Comparison of ENCODE assay signal across 8 mouse cellular contexts in genomic region chr5:49350126-49350909, GRCm38 (mm10).
DNase-seq lines count a peak whose midpoint lies in the region; ATAC-seq lines count a peak whose summit lies in the region.

No protein-coding gene starts in this region.

- no peak overlapping the region for H3K4me2 ChIP-seq in forebrain, embryonic 15.5 days (replicated peaks)
- no peak overlapping the region for H3K4me2 ChIP-seq in liver, embryonic 11.5 days
- H3K4me2 ChIP-seq in neural tube, embryonic 14.5 days (ENCODE audit: low read depth, low read length): no peak overlapping the region

- no peaks in the 10 kb centered on the region for H3K4me1 ChIP-seq in forebrain, embryonic 15.5 days
- H3K4me1 ChIP-seq in liver, embryonic 11.5 days (replicated peaks; ENCODE audit: control insufficient read depth, insufficient read depth, low read length): no peaks in the 10 kb centered on the region
- no peaks in the 10 kb centered on the region for H3K4me1 ChIP-seq in neural tube, embryonic 14.5 days (ENCODE audit: control insufficient read depth, insufficient read depth, low read length)

- intact Hi-C loops in heart, postnatal 10 days (cut with DNase I): loop anchor here (1.0 kb wide), 1 partner anchor 259 kb away; no protein-coding TSS in a partner anchor

- no peak overlapping the region for H3K27ac ChIP-seq in forebrain, embryonic 15.5 days (replicated peaks)
- no peak overlapping the region for H3K27ac ChIP-seq in liver, embryonic 11.5 days (ENCODE audit: low read depth, low read length)
- no peak overlapping the region for H3K27ac ChIP-seq in neural tube, embryonic 14.5 days (ENCODE audit: low read depth, low read length)

- DNase-seq in heart, postnatal 10 days: peak; percentile 24 to 53
- DNase-seq in heart, adult 11 months: no peak
- peak; percentile 19 for DNase-seq in c-Kit-positive CD71-positive TER-119-positive erythroid progenitor cells, embryonic 14.5 days (ENCODE audit: low spot score)
- peak; percentile 78 for DNase-seq in kidney, adult 9 months
- DNase-seq in liver, embryonic 11.5 days (ENCODE audit: low spot score): no peak

- H3K36me3 ChIP-seq in forebrain, embryonic 15.5 days: no peaks in the 10 kb centered on the region
- H3K36me3 ChIP-seq in liver, embryonic 11.5 days (ENCODE audit: control insufficient read depth, insufficient read depth, low read length): no peaks in the 10 kb centered on the region
- H3K36me3 ChIP-seq in neural tube, embryonic 14.5 days (ENCODE audit: control insufficient read depth, insufficient read depth, low read length): no peaks in the 10 kb centered on the region

- no peaks in the 10 kb centered on the region for H3K27me3 ChIP-seq in forebrain, embryonic 15.5 days
- H3K27me3 ChIP-seq in liver, embryonic 11.5 days (replicated peaks; ENCODE audit: control insufficient read depth, insufficient read depth, low read length): no peaks in the 10 kb centered on the region
- H3K27me3 ChIP-seq in neural tube, embryonic 14.5 days (ENCODE audit: control insufficient read depth, insufficient read depth, low read length): no peaks in the 10 kb centered on the region

- no peaks in the 10 kb centered on the region for H3K9me3 ChIP-seq in forebrain, embryonic 15.5 days
- H3K9me3 ChIP-seq in liver, embryonic 11.5 days (ENCODE audit: control insufficient read depth, low read length): no peaks in the 10 kb centered on the region
- no peaks in the 10 kb centered on the region for H3K9me3 ChIP-seq in neural tube, embryonic 14.5 days (ENCODE audit: control insufficient read depth, low read length)

- peak; percentile 82 for ATAC-seq in forebrain, embryonic 15.5 days (replicated peaks)
- peak; percentile 39 for ATAC-seq in liver, embryonic 11.5 days (replicated peaks; ENCODE audit: low FRiP score)
- peak; percentile 75 for ATAC-seq in neural tube, embryonic 14.5 days (ENCODE audit: low read depth)
- no peak for ATAC-seq in CD4-positive, CD25-positive, alpha-beta regulatory T cell, adult 4 months

- H3K9ac ChIP-seq in forebrain, embryonic 15.5 days (replicated peaks): no peak overlapping the region
- no peak overlapping the region for H3K9ac ChIP-seq in liver, embryonic 11.5 days (ENCODE audit: low read depth, low read length)
- no peak overlapping the region for H3K9ac ChIP-seq in neural tube, embryonic 14.5 days (replicated peaks; ENCODE audit: low read depth, low read length)

- H3K4me3 ChIP-seq in forebrain, embryonic 15.5 days: no peak overlapping the region
- no peak overlapping the region for H3K4me3 ChIP-seq in liver, embryonic 11.5 days (ENCODE audit: low read depth, low read length)
- no peak overlapping the region for H3K4me3 ChIP-seq in neural tube, embryonic 14.5 days (ENCODE audit: low read depth, low read length)

- 29% methylated on average over 4 of the region's 4 CpGs for WGBS in forebrain, embryonic 15.5 days
- 23% methylated on average over 4 of the region's 4 CpGs for WGBS in liver, embryonic 11.5 days
- 29% methylated on average over 4 of the region's 4 CpGs for WGBS in neural tube, embryonic 14.5 days

Comparison
In these comparisons a context has a peak if more than half of its experiments do, and no peak if none do; other contexts are left out.
1. DNase-seq: peak in heart, postnatal 10 days (2 of 2), c-Kit-positive CD71-positive TER-119-positive erythroid progenitor cells, embryonic 14.5 days (single experiment) and kidney, adult 9 months (single experiment); none in heart, adult 11 months (single experiment) and liver, embryonic 11.5 days (single experiment).